Mouse (Mus musculus) lung, embryonic 15.5 days (tissue): Measurements from ENCODE around the gene Ccn5. TPM values are rescaled to one million over a fixed set of nuclear protein-coding genes. Genes with fewer than 3 reads are reported as not detected.

ENCODE experiments used
- ATAC-seq: fragments of 200-750 bp; cut with Nextera tagmentation; 2 replicates; pipeline ENCODE4 v1.8.0; 2017; ENCODE audit warnings: moderate number of reproducible peaks, borderline replicate concordance; ENCODE audit not compliant: low FRiP score, low TSS enrichment; ENCODE audit errors: extremely low read depth
- H3K27ac ChIP-seq: fragments of 300-500 bp; sonication (generic); 2 replicates; pipeline ENCODE4 v1.5.1; 2015; ENCODE audit warnings: moderate library complexity, mild to moderate bottlenecking, inconsistent platforms
- H3K27me3 ChIP-seq: fragments of 300-500 bp; sonication (generic); 2 replicates; pipeline ENCODE4 v1.6.1; 2015; ENCODE audit warnings: inconsistent platforms
- H3K36me3 ChIP-seq: fragments of 300-500 bp; sonication (generic); 2 replicates; pipeline ENCODE4 v1.6.1; 2015; ENCODE audit warnings: inconsistent platforms
- H3K4me1 ChIP-seq: fragments of 300-500 bp; sonication (generic); 2 replicates; pipeline ENCODE4 v1.6.1; 2015; ENCODE audit warnings: inconsistent platforms
- H3K4me2 ChIP-seq: fragments of 300-500 bp; sonication (generic); 2 replicates; pipeline ENCODE4 v1.6.1; 2015; ENCODE audit warnings: inconsistent platforms, mild to moderate bottlenecking, moderate library complexity
- H3K4me3 ChIP-seq: fragments of 300-500 bp; sonication (generic); 2 replicates; pipeline ENCODE4 v1.5.1; 2015; ENCODE audit warnings: mild to moderate bottlenecking, inconsistent platforms
- H3K9ac ChIP-seq: fragments of 300-500 bp; sonication (generic); 2 replicates; pipeline ENCODE4 v1.6.1; 2015; ENCODE audit warnings: inconsistent platforms
- H3K9me3 ChIP-seq: fragments of 300-500 bp; sonication (generic); 2 replicates; pipeline ENCODE4 v1.6.1; 2016; ENCODE audit warnings: inconsistent platforms
- WGBS: fragments of 180-500 bp; shearing (Covaris S2); methylation state at CpG from one replicate; pipeline ENCODE4 v1.1.7; 2015; 5-methylcytosine and 5-hydroxymethylcytosine counted together
- polyA plus RNA-seq: library from polyadenylated mRNA; unstranded; fragments of >200 nt; fragmentation: Nextera tagmentation; extraction: Ambion mirVana; gene quantifications from 2 replicates; pipeline ENCODE4 v1.2.1, GENCODE M21; 2015

The Ccn5 gene
- polyA plus RNA-seq, 1 experiment from 2014 or later: 1.8 TPM

GRCm38 (mm10) chr2:163853461-163853901 is 32.8 kb downstream of the Ccn5 start, which contains the start of gene Kcnk15:
TSS of gene Kcnk15 (plus strand) at chr2:163853651.
- Histone ChIP-seq H3K27me3 (peaks cover 88% of the 10 kb centered on the region), H3K36me3 (no peaks in the 10 kb centered on the region), H3K4me3 (peak within 1 kb of the TSS; percentile 20), H3K9me3 (no peaks in the 10 kb centered on the region), H3K9ac (no peak within 1 kb of the TSS), H3K27ac (no peak within 1 kb of the TSS), H3K4me1 (0 out of 2 replicates have a peak, but pooled peaks cover 9% of the 10 kb centered on the region), H3K4me2 (peak within 1 kb of the TSS; percentile 34)
- under 1% methylated on average over 38 of the region's 38 CpGs for WGBS
- ATAC-seq: no peak

- Histone ChIP-seq H3K4me1 (0 out of 2 replicates have a peak, but pooled peaks cover 12% of the 10 kb centered on the region), H3K36me3 (no peaks in the 10 kb centered on the region), H3K27ac (no peak overlapping the region), H3K9ac (no peak overlapping the region), H3K9me3 (no peaks in the 10 kb centered on the region), H3K27me3 (peaks cover 71% of the 10 kb centered on the region), H3K4me3 (no peak overlapping the region), H3K4me2 (no peak overlapping the region)
- ATAC-seq: peak; percentile 55; the same call in 1 of the 2 replicates
- WGBS: 74% methylated on average over 6 of the region's 6 CpGs
Observed at GRCm38 (mm10) chr2:163857233-163857632, 36.6 kb downstream of the Ccn5 start.

- Histone ChIP-seq H3K9ac (no peak overlapping the region), H3K4me3 (no peak overlapping the region), H3K9me3 (no peaks in the 10 kb centered on the region), H3K4me2 (peak overlapping the region; percentile 34; the same call in 1 of the 2 replicates), H3K4me1 (0 out of 2 replicates have a peak, but pooled peaks cover 12% of the 10 kb centered on the region), H3K36me3 (no peaks in the 10 kb centered on the region), H3K27ac (no peak overlapping the region), H3K27me3 (peaks cover 62% of the 10 kb centered on the region)
- peak; percentile 25; the same call in 1 of the 2 replicates for ATAC-seq
- 11% methylated on average over 49 of the region's 50 CpGs for WGBS
Observed at GRCm38 (mm10) chr2:163858254-163858947, 37.7 kb downstream of the Ccn5 start.

GRCm38 (mm10) chr2:163865311-163865710 is 44.6 kb downstream of the Ccn5 start:
- no peak overlapping the region for H3K4me2 ChIP-seq
- peaks cover 10% of the 10 kb centered on the region; the same call in 1 of the 2 replicates for H3K27me3 ChIP-seq
- no peak for ATAC-seq

GRCm38 (mm10) chr2:163866061-163866460 is 45.4 kb downstream of the Ccn5 start:
- H3K4me3 ChIP-seq: no peak overlapping the region
- 64% methylated on average over 9 of the region's 9 CpGs for WGBS
- no peaks in the 10 kb centered on the region for H3K36me3 ChIP-seq
- no peaks in the 10 kb centered on the region for H3K4me1 ChIP-seq
- H3K27ac ChIP-seq: no peak overlapping the region
- H3K9me3 ChIP-seq: no peaks in the 10 kb centered on the region
- H3K27me3 ChIP-seq: peaks cover 11% of the 10 kb centered on the region; the same call in 1 of the 2 replicates
- no peak overlapping the region for H3K9ac ChIP-seq
- no peak for ATAC-seq
- H3K4me2 ChIP-seq: no peak overlapping the region

More at GRCm38 (mm10) chr2:163865311-163865710, 44.6 kb downstream of the Ccn5 start:
- H3K4me3 ChIP-seq: no peak overlapping the region
- H3K9ac ChIP-seq: no peak overlapping the region
- no peaks in the 10 kb centered on the region for H3K9me3 ChIP-seq
- 80% methylated on average over 5 of the region's 5 CpGs for WGBS
- no peaks in the 10 kb centered on the region for H3K36me3 ChIP-seq
- H3K27ac ChIP-seq: no peak overlapping the region
- no peaks in the 10 kb centered on the region for H3K4me1 ChIP-seq

DNA sequence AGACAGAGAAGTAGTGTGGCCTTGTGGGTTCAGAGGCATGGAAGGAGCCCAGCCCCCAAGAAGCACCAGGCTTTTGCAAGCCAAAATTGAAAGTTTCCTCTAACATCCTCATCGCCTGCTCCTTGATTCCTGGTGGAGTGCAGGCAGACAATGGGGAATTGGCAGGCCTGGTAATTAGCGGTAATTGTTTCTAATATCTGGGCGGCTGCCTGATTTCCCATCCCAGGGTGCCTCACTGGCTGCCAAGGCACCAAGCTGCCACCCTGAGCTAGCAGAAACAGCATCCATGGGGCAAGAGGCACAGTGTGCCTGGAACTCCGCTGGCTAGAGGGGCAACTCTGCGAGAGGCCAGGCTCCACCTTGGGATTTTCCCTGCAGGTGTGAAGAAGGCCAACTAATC is 49.1 kb downstream of the Ccn5 start:
- no peak for ATAC-seq
- no peaks in the 10 kb centered on the region for H3K9me3 ChIP-seq
- no peak overlapping the region for H3K27ac ChIP-seq
- no peaks in the 10 kb centered on the region for H3K4me1 ChIP-seq
- no peak overlapping the region for H3K4me3 ChIP-seq
- H3K9ac ChIP-seq: no peak overlapping the region
- peaks cover 11% of the 10 kb centered on the region; the same call in 1 of the 2 replicates for H3K27me3 ChIP-seq
- H3K4me2 ChIP-seq: no peak overlapping the region
- WGBS: 49% methylated on average over 5 of the region's 5 CpGs
- no peaks in the 10 kb centered on the region for H3K36me3 ChIP-seq

- no peak for ATAC-seq
- Histone ChIP-seq H3K4me1 (no peaks in the 10 kb centered on the region; the same call in 1 of the 2 replicates), H3K27ac (no peak overlapping the region), H3K27me3 (peaks cover 11% of the 10 kb centered on the region; the same call in 1 of the 2 replicates), H3K4me3 (no peak overlapping the region), H3K9me3 (no peaks in the 10 kb centered on the region), H3K36me3 (no peaks in the 10 kb centered on the region), H3K4me2 (no peak overlapping the region), H3K9ac (no peak overlapping the region)
- 82% methylated on average over 4 of the region's 4 CpGs for WGBS
Observed at GRCm38 (mm10) chr2:163871266-163871665, 50.6 kb downstream of the Ccn5 start.

GRCm38 (mm10) chr2:163871906-163872305 is 51.2 kb downstream of the Ccn5 start:
- ATAC-seq: no peak
- peaks cover 11% of the 10 kb centered on the region; the same call in 1 of the 2 replicates for H3K27me3 ChIP-seq
- no peak overlapping the region for H3K9ac ChIP-seq
- H3K4me2 ChIP-seq: no peak overlapping the region
- no peaks in the 10 kb centered on the region for H3K9me3 ChIP-seq
- H3K27ac ChIP-seq: no peak overlapping the region
- H3K4me3 ChIP-seq: no peak overlapping the region
- WGBS: 27% methylated on average over 3 of the region's 3 CpGs
- no peaks in the 10 kb centered on the region for H3K36me3 ChIP-seq
- no peaks in the 10 kb centered on the region; the same call in 1 of the 2 replicates for H3K4me1 ChIP-seq

GRCm38 (mm10) chr2:163874877-163875276 is 54.2 kb downstream of the Ccn5 start:
- Histone ChIP-seq H3K9ac (no peak overlapping the region), H3K27me3 (peaks cover 6% of the 10 kb centered on the region; the same call in 1 of the 2 replicates), H3K27ac (no peak overlapping the region), H3K4me3 (no peak overlapping the region), H3K4me1 (no peaks in the 10 kb centered on the region; the same call in 1 of the 2 replicates), H3K9me3 (no peaks in the 10 kb centered on the region), H3K36me3 (no peaks in the 10 kb centered on the region), H3K4me2 (no peak overlapping the region)
- ATAC-seq: no peak
- 49% methylated on average over 5 of the region's 5 CpGs for WGBS

GRCm38 (mm10) chr2:163875484-163875883 is 54.8 kb downstream of the Ccn5 start:
- Histone ChIP-seq H3K27me3 (no peaks in the 10 kb centered on the region), H3K36me3 (no peaks in the 10 kb centered on the region), H3K9ac (no peak overlapping the region), H3K4me2 (no peak overlapping the region), H3K9me3 (no peaks in the 10 kb centered on the region), H3K4me1 (peaks cover 1% of the 10 kb centered on the region; the same call in 1 of the 2 replicates), H3K27ac (no peak overlapping the region), H3K4me3 (no peak overlapping the region)
- ATAC-seq: no peak; the same call in 1 of the 2 replicates
- WGBS: 73% methylated on average over 7 of the region's 7 CpGs

- ATAC-seq: no peak
- WGBS: 54% methylated on average over 14 of the region's 14 CpGs
- no peaks in the 10 kb centered on the region for H3K36me3 ChIP-seq
Observed at GRCm38 (mm10) chr2:163876830-163877498, 56.3 kb downstream of the Ccn5 start.

More at GRCm38 (mm10) chr2:163876830-163877498, 56.3 kb downstream of the Ccn5 start:
- no peak overlapping the region for H3K27ac ChIP-seq
- H3K4me3 ChIP-seq: no peak overlapping the region
- H3K4me1 ChIP-seq: peaks cover 9% of the 10 kb centered on the region; the same call in 1 of the 2 replicates
- H3K9me3 ChIP-seq: no peaks in the 10 kb centered on the region
- H3K4me2 ChIP-seq: no peak overlapping the region
- no peaks in the 10 kb centered on the region; the same call in 1 of the 2 replicates for H3K27me3 ChIP-seq
- H3K9ac ChIP-seq: no peak overlapping the region
